Mouse (Mus musculus) heart, postnatal 14 days (tissue): ENCODE results near the gene Tenm4. TPM values are rescaled to one million over a fixed set of nuclear protein-coding genes. Genes with fewer than 3 reads are reported as not detected.

ENCODE experiments used
- DNase-seq, 2 experiments: peaks; one replicate each; pipeline ENCODE4 v3.0.0; 2021 to 2022
- intact Hi-C: fragments of 180-260 bp; cut with DNase I; formaldehyde crosslinking; loops from one replicate; pipeline ENCODE4 v1.15.1; 2025
- total RNA-seq, 2 experiments: library from RNA; stranded (reverse); gene quantifications; 2 replicates each; pipeline ENCODE4 v1.2.3; 2021

Tenm4 gene
- total RNA-seq, 2 experiments from 2014 or later, result 2.1 to 2.3 TPM

DNA sequence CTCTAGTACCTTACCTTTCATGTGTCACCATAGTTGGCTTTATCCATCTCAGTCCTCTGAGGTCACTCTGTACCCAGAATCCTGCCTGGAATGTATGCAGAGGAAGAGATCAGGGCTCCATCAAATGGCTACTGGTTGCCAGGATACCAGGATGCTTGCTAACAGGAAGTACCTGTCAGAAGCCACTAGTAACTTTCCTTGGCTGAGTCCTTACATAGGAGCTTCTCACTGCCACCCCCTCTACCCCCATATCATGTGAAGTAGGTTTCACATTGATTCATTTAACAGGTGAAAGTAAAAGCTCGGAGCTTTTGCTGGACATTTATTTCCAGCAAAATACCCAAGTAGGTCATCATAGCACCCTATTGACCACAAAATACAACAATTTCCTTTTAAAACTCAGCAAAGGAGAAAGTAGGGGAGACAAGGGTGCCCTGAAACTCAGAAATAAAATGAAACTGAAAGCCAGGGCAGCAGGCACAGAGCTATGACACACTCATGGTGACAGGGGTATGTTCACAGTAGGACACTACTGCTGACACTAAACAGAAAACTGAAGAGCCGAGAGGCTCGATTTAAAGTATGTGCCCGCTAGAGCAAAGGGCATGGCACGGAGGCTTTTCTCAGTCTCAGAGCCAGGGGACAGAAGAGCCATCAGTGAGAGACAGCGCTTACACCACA, 647.3 kb downstream of the Tenm4 start:
- intact Hi-C loops, result no loop called here
- DNase-seq, result no peak

- intact Hi-C loops, result no loop called here
- DNase-seq, result no peak
Measured at GRCm38 (mm10) chr7:96819538-96819937, 648.5 kb downstream of the Tenm4 start.

DNA sequence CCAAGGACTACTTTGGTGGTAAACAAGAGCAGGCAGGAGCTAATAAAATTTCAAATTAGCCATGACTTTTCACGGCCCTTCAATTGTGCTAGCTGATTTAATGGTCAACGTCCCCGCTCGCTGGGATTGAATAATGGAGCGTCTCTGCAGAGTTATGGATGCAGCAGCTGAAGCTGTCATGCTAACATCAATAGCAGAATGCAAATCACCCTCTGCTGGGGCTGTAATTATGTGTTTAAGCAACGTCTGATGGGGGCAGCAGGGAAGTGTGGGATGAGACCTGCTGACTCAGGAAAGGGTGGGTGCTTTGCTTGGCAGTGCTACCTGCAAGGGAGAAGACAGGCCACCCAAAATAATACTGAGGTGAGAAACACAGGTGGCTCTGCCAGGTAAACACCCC, 649.3 kb downstream of the Tenm4 start:
- intact Hi-C loops, result no loop called here
- no peak for DNase-seq

GRCm38 (mm10) chr7:96826101-96826500, 655.1 kb downstream of the Tenm4 start:
- intact Hi-C loops, result no loop called here
- DNase-seq, result no peak

DNA sequence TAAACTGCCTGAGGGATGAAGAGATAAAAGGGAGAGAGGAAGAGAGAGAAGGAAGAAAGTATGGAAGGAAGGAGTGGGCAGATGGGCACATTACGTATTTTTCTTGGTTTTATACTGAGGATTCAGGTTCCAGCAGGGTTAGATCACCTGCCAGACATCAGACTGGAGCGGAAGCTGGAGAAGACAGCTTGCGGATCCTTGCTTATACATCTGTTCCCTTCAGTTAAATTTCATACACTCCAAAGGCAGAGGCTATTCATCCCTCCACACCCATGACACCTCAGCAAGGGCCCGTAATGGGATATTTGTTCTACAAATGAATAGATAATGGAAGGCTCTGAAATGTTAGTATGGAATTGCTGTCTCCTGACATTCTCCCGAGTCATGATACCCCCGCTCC, 655.6 kb downstream of the Tenm4 start:
- DNase-seq, result no peak
- intact Hi-C loops, result no loop called here

DNA sequence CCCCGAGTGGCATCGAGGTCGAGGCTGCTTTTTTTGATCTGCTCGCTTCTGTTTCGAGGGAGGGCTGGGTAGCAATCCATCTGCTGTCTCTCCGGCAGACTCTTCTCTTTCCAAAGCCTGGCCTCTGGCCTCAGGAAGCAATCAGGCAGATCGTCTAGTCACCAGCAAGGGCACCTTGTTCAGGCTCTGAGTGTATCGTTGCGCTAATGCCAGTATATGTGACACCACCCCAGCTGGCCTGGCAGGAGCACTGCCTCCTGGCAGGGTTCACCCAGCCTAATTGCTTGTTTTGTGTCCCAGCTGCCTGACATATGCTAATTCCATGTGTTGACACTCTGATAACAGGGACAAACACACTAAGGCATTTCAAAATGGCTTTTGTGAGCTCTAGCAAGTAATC, 661.5 kb downstream of the Tenm4 start:
- intact Hi-C loops, result no loop called here
- peak; percentile 44 to 61 for DNase-seq

- intact Hi-C loops, result no loop called here
- DNase-seq, result no peak
Measured at GRCm38 (mm10) chr7:96833012-96833411, 662.0 kb downstream of the Tenm4 start.

- DNase-seq, result peak; percentile 25 to 35
- intact Hi-C loops, result no loop called here
Measured at GRCm38 (mm10) chr7:96834681-96835289, 663.7 kb downstream of the Tenm4 start.

DNA sequence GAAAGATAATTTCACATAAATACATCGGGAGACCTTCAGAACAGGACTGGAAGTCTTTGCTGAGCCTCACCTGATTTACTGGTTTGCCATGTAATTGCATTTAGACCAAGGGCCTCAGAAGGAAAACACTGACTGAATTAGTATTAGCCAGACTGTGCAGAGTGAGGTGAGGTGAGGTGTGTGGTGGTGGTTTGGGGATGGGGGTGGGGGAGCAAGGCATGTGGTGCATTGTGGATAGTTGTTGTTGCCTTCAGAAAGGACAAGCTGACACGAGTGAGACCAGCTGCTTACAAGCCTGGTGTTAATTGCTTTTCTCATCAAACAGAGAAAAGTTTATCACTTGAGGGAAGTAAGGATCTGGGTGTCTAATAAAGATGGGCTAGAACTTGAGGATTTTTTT, 664.3 kb downstream of the Tenm4 start:
- DNase-seq, result no peak
- intact Hi-C loops, result no loop called here

- no peak for DNase-seq
Measured at GRCm38 (mm10) chr7:96838271-96838841, 667.3 kb downstream of the Tenm4 start.

DNA sequence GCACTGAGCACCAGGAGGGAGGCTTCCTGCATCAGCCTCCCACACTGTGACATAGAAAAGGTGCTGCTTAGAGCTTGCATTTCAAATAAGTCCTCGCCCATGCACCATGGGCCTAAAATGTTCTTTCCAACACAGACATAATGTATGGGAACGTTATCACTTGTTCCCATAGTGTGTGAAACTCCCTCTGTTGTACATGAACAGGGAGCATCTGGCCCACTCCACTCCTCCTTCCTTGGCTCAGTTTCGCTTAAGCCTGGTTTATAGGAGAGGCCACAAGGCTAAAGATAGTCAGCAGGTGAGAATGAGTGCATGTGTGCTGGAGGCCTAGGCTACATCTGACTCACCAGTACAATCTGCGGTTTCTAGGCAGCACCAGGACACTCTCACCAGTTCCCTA, 667.9 kb downstream of the Tenm4 start:
- intact Hi-C loops, result no loop called here
- no peak for DNase-seq

More at GRCm38 (mm10) chr7:96838271-96838841, 667.3 kb downstream of the Tenm4 start:
- intact Hi-C loops, result no loop called here

DNA sequence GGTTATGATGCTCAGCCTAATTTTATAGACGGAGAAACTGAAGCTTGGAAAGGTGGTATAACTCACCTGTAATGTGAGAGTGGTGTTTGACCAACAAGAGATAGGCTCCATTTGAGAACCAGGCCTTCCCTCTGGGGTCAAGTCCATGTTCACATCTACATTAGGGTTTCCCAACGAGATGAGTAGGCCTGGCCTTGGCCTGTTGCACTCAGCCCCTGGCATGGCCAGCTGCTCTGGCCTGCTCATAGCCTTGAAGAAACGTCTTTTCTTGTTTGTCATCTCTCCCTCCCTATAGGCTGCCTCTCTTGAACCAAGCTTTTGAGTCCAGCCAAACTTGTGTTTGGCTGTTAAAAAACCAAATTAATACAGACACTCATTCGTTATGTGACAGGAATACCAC, 668.5 kb downstream of the Tenm4 start:
- intact Hi-C loops, result no loop called here
- no peak for DNase-seq

- intact Hi-C loops, result no loop called here
- no peak for DNase-seq
Measured at GRCm38 (mm10) chr7:96842477-96843255, 671.6 kb downstream of the Tenm4 start.

DNA sequence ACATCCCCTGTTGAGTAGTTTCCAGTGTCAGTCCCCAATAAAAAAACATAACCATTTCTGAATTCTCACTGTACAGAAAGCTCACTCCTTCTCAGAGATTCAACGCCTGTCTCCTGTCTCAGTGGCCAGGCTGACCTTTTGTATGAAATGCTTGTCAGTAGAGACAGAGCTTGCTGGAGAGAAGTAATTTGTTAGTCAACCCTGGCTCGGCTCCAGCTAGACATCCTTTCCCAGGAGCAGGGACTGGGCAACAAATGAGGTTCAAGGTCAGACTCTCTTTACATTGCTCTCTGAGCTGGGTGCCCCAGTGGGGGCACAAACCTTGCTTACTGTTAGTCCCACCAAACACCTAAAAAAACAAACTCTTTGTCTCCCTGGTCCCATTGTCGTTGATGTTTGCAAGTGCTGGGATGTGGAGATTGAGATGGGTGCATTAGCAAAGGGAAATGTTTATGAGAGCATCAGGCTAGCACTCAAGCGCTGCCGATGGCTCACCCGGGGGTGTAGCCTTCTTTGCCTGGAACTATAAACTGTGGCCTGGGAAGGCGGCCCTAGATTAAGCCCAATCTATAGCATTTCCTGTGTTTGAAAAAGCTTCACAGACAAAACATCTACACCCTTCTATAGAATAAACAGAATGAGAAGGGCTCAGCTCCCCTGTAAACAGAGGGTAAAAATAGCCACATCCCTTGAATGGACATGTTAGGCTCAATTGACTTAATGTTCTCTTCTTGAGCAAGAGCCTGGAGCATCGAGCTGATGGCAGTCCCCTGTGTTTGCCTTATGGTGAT, 673.3 kb downstream of the Tenm4 start:
- DNase-seq, result peak; percentile 10 to 20
- intact Hi-C loops, result no loop called here

- intact Hi-C loops, result no loop called here
- DNase-seq, result no peak
Measured at GRCm38 (mm10) chr7:96852781-96853180, 681.7 kb downstream of the Tenm4 start.

- intact Hi-C loops, result no loop called here
- DNase-seq, result no peak
Measured at GRCm38 (mm10) chr7:96855867-96856406, 684.9 kb downstream of the Tenm4 start.

DNA sequence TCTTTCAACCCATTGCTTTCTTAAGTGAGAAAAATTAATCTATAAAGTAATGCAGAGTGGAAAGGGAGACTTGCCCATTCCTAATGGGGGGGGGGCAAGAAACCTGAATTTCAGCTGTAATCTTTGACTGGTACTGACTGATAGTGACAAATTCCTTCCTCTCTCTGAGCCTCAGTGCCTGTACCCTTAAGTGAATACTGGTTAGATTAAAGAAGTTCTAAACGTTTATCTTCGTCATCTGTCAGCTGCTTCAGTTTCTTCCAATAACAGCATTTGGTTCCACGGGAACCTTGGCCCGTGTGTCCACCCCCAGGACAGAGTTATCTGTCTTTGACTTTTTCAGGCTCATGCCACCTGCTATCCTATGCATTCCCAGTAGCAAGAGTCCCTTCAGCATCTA, 685.5 kb downstream of the Tenm4 start:
- DNase-seq, result no peak
- intact Hi-C loops, result no loop called here

GRCm38 (mm10) chr7:96859077-96859476, 688.0 kb downstream of the Tenm4 start:
- intact Hi-C loops, result no loop called here
- DNase-seq, result no peak

DNA sequence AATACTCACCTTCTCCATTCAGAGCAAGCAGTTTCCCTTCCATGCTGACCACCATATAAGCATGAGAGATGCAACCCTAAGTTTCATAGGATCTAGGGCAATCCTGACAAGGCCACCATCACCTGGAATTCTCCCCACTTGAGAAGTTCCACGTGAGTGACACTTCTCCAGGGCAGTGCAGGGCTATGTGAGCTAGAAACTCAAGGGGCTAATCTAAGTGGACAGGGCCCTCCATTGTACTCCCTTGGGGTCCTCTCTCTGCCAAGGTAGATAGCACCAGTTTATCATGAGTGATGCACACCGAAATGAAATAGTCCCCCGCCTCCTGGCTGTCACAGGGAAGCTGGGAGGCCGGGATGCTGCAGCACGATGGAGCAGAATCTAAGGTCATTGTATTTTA, 688.6 kb downstream of the Tenm4 start:
- intact Hi-C loops, result no loop called here

DNA sequence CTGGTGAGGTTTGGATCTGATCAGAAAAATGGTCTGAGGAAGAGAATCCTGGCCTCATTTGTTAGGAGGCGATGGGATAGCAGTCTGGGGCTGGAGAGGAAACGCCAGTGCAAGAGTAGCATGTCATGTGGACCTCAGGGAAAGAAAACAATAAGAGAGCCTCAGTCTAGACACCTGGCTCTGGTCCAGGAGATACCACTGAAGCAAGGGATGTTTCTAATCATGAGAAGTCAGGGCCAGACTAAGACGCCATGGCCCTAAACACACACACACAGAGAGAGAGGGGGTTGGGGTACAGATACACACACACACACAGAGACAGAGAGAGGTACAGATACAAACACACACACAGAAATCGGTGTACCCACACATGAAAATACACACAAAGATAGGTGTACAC, 689.6 kb downstream of the Tenm4 start:
- intact Hi-C loops, result no loop called here
- peak in 1 of 2 experiments; percentile 40 for DNase-seq

More for the DNA sequence above, 688.6 kb downstream of the Tenm4 start:
- no peak for DNase-seq
